8 mouse cellular contexts compared by ENCODE assay signal in the genomic region with DNA sequence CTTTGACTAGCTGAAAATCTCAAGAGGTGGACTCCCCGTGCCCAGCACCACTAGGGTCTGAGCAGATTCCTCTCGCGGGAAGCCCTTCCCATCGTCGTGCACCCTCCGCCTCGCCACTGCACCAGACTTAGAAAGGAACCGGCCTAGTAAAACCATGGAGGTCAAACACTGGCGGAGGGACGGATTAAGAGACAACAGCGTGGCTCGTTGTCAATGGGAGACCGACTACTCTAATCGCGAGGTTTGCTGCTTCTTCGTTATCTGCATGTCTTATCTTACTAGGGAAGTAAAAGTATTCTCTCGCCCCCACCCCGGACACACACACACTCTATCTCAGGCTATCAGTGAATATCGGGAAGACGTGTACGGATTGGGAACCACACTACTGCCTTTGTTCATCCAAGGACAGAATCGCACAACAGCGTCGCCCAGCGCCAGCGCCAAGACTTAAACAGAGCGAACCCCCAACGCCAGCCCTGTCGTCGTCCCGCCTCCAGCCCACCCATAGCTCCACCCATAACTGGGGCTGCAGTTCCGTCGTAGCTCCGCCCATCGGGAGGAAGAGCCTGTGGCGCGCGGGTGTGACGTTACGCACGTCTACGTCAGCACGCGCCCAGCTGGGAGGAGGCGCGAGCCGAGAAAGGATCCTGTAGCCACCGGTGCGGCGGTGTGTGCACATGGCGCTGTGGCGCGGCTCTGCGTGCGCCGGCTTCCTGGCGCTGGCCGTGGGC. TPM values are rescaled to one million over a fixed set of nuclear protein-coding genes. Genes with fewer than 3 reads are reported as not detected.
DNase-seq lines count a peak whose midpoint lies in the region; ATAC-seq and TF ChIP-seq lines count a peak whose summit lies in the region.

A gene (plus strand): TSS at position 602 of the 731 bp plus-strand sequence.

- ATAC-seq in Patski = peak; percentile 85
- ATAC-seq in hindbrain, embryonic 13.5 days (ENCODE audit: low FRiP score) = peak; percentile 98

- 1% methylated on average over 58 of the region's 58 CpGs for WGBS in hindbrain, embryonic 13.5 days

- CTCF ChIA-PET in Patski (lab: Charles Lee) = interaction anchor here (0.7 to 2.0 kb wide), 2 partner anchors 10 to 129 kb away, joined by 3 to 7 read pairs; no protein-coding TSS in a partner anchor

- H3K4me1 ChIP-seq in hindbrain, embryonic 13.5 days (replicated peaks) = peaks cover 28% of the 10 kb centered on the region

- POLR2A ChIA-PET in Patski (lab: Charles Lee) = interaction anchor here (0.7 to 1.4 kb wide), 3 partner anchors 62 to 249 kb away, joined by 3 to 8 read pairs (median 4); a partner anchor contains a TSS

- peak within 1 kb of the TSS; percentile 89 for H3K4me3 ChIP-seq in hindbrain, embryonic 13.5 days

- peak within 1 kb of the TSS; percentile 83 for H3K9ac ChIP-seq in hindbrain, embryonic 13.5 days

- H3K27ac ChIP-seq in hindbrain, embryonic 13.5 days = peak within 1 kb of the TSS; percentile 97

- H3K9me3 ChIP-seq in hindbrain, embryonic 13.5 days = no peaks in the 10 kb centered on the region

- H3K36me3 ChIP-seq in hindbrain, embryonic 13.5 days = no peaks in the 10 kb centered on the region

- H3K4me2 ChIP-seq in hindbrain, embryonic 13.5 days = peak within 1 kb of the TSS; percentile 63

- DNase-seq in Patski (ENCODE audit: low read depth, low spot score) = peak; percentile 91
- peak; percentile 99 for DNase-seq in cerebellum, postnatal 14 days
- DNase-seq in frontal cortex, postnatal 14 days (ENCODE audit: low spot score in 2 of 2) = peak; percentile 96 to 97
- DNase-seq in layer of hippocampus, postnatal 25 days (ENCODE audit: extremely low spot score in 1 of 2, low spot score in 1 of 2) = peak; percentile 89 to 97
- peak; percentile 98 for DNase-seq in lung, postnatal 25 days (ENCODE audit: low spot score)
- peak; percentile 99 for DNase-seq in retina, embryonic 14.5 days (ENCODE audit: low spot score)
- DNase-seq in thymus, postnatal 4 days = peak; percentile 99

- H3K27me3 ChIP-seq in Patski = no peaks in the 10 kb centered on the region
- no peaks in the 10 kb centered on the region for H3K27me3 ChIP-seq in hindbrain, embryonic 13.5 days

- in situ Hi-C loops in Patski (cut with MboI; ENCODE audit: low pct_unique_long_range_greater_than_20kb) = loop anchor here (25.0 kb wide), 1 partner anchor 754 kb away; no protein-coding TSS in a partner anchor

- peak; percentile 78 for TF ChIP-seq CTCF in Patski (IDR thresholded peaks at IDR 0.05)

RNA-seq across cellular contexts. Expression of the gene that starts here (rescaled TPM):
- 32.6 TPM for polyA plus RNA-seq in Patski (2021)
- 23.2 and 24.5 TPM in 2 replicates for polyA plus RNA-seq in hindbrain, embryonic 13.5 days (2015; fragmentation: Nextera tagmentation; extraction: Ambion mirVana)
- 10 to 100 TPM; 16.2 to 16.6 TPM for total RNA-seq in layer of hippocampus, postnatal 25 days (2021)

Comparison
In these comparisons a context has a peak if more than half of its experiments do, and no peak if none do; other contexts are left out.
1. Peak in every context shown above with its lines: DNase-seq, ATAC-seq, H3K4me3 ChIP-seq and H3K27ac ChIP-seq.